ENCODE assay signal across 8 mouse cellular contexts in the genomic region with DNA sequence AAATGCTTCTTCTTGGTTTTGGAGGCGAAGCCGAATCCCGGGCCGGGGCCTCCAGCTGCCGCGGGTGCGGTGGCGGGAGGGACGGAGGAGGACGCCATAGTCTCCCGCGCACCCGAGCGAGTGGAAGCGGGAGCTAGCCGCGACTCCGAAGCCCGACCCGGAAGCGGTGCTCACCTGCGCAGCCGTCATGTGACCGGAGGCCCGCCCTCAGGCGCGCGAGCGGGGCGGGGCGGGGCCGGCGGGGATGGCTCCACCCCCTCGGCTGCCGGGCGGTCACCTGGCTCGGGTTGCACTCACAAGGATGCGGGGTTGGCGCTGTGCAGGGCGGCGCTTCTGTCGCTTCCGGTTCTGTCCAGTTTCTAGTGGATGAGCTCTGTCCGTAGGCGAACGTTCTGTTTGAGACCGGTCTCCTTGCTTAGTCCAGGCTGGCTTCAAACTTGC. TPM values are rescaled to one million over a fixed set of nuclear protein-coding genes. Genes with fewer than 3 reads are reported as not detected.
A peak's percentile ranks its signal among the peaks of the same experiment; 100 is the strongest.
DNase-seq lines count a peak whose midpoint lies in the region; ATAC-seq lines count a peak whose summit lies in the region.

TSS of gene Pip4k2c (minus strand) at position 172 of the 441 bp plus-strand sequence.

- peak within 1 kb of the TSS; percentile 43; the same call in 1 of the 2 replicates for H3K27ac ChIP-seq in intestine, embryonic 14.5 days (ENCODE audit: low read depth)

- peaks cover 22% of the 10 kb centered on the region for H3K36me3 ChIP-seq in intestine, embryonic 14.5 days (ENCODE audit: control insufficient read depth, insufficient read depth, low read length)

- peak within 1 kb of the TSS; percentile 87 for H3K4me3 ChIP-seq in intestine, embryonic 14.5 days (ENCODE audit: low read depth, low read length)

- no peaks in the 10 kb centered on the region for H3K9me3 ChIP-seq in intestine, embryonic 14.5 days (ENCODE audit: control insufficient read depth, low read length)

- peak; percentile 98 for ATAC-seq in intestine, embryonic 14.5 days (replicated peaks; ENCODE audit: low FRiP score, low TSS enrichment, low read depth)

- intact Hi-C loops in left cerebral cortex, postnatal 25 days (cut with DNase I): loop anchor here (1.0 kb wide), 1 partner anchor 15 kb away; no protein-coding TSS in a partner anchor

- peak within 1 kb of the TSS; percentile 71 for H3K9ac ChIP-seq in intestine, embryonic 14.5 days (ENCODE audit: low read length)

- peaks cover 6% of the 10 kb centered on the region; the same call in 1 of the 2 replicates for H3K4me1 ChIP-seq in intestine, embryonic 14.5 days (replicated peaks; ENCODE audit: control insufficient read depth, insufficient read depth, low read length)

- H3K4me2 ChIP-seq in intestine, embryonic 14.5 days (ENCODE audit: low read length): peak within 1 kb of the TSS; percentile 82

- peak; percentile 89 for DNase-seq in adrenal gland, adult 8-10 months
- peak; percentile 72 for DNase-seq in embryo, embryonic 11.5 days (ENCODE audit: low read depth, low spot score)
- DNase-seq in gastrocnemius, postnatal 25 days: peak; percentile 92
- peak; percentile 93 for DNase-seq in intestine, embryonic 14.5 days (ENCODE audit: low spot score)
- peak; percentile 92 to 96 for DNase-seq in left cerebral cortex, postnatal 25 days (ENCODE audit: low spot score in 2 of 2)
- peak; percentile 81 for DNase-seq in mesoderm, embryonic 11.5 days (ENCODE audit: low read depth, low spot score)
- peak; percentile 90 to 93 for DNase-seq in right cerebral cortex, postnatal 36 days (ENCODE audit: low spot score in 2 of 2)
- DNase-seq in urinary bladder, postnatal 4 days (ENCODE audit: low spot score in 2 of 2): peak; percentile 90 to 91

- WGBS in intestine, embryonic 14.5 days: under 1% methylated on average over 43 of the region's 47 CpGs

- no peaks in the 10 kb centered on the region for H3K27me3 ChIP-seq in intestine, embryonic 14.5 days (replicated peaks; ENCODE audit: control insufficient read depth, insufficient read depth, low read length)

RNA-seq across cellular contexts. Expression of gene Pip4k2c, which starts in this region (rescaled TPM):
- total RNA-seq in adrenal gland, adult 8-10 months (2022): 10 to 100 TPM; 53.2 to 59.6 (median 57.1) TPM
- total RNA-seq in gastrocnemius, postnatal 25 days (2021): 1 to 10 TPM; 4.7 to 6.9 TPM
- 24.2 and 25.9 TPM in 2 replicates for polyA plus RNA-seq in intestine, embryonic 14.5 days (2014; fragmentation: Nextera tagmentation; extraction: Ambion mirVana)
- total RNA-seq in left cerebral cortex, postnatal 25 days (2021): 10 to 100 TPM; 95.2 to 95.6 TPM

Comparison
In these comparisons a context has a peak if more than half of its experiments do, and no peak if none do; other contexts are left out.
1. Peak in every context shown above with its lines: DNase-seq, ATAC-seq, H3K4me3 ChIP-seq and H3K27ac ChIP-seq.
2. RNA of gene Pip4k2c (total RNA-seq): 95.2 to 95.6 TPM in left cerebral cortex, postnatal 25 days and 53.2 to 59.6 TPM in adrenal gland, adult 8-10 months; 4.7 to 6.9 TPM in gastrocnemius, postnatal 25 days; every median in the first group is over 4 times any median in the second.